Mouse (Mus musculus) ES-Bruce4 (cell line): ENCODE data around the gene Tssk4.

ENCODE experiments used
- CTCF ChIP-seq: IDR thresholded peaks from one replicate; pipeline ENCODE4 v1.8.1; 2011; ENCODE audit warnings: low read depth, low read length
- POLR2A ChIP-seq: IDR thresholded peaks from one replicate; pipeline ENCODE4 v1.8.1; 2011; ENCODE audit warnings: low read length; ENCODE audit not compliant: insufficient read depth

GRCm38 (mm10) chr14:55682118-55682493, 32.1 kb downstream of the Tssk4 start:
- TF ChIP-seq CTCF: no peak
- TF ChIP-seq POLR2A: no peak
